Mouse (Mus musculus) lung, postnatal 0 days (tissue): ENCODE data around the gene Casp3.

ENCODE experiments used
- CTCF ChIP-seq: IDR thresholded peaks from 2 replicates; pipeline ENCODE4 v1.5.1; 2016; ENCODE audit warnings: antibody characterized with exemption, mild to moderate bottlenecking
- EP300 ChIP-seq: IDR thresholded peaks from 2 replicates; pipeline ENCODE4 v1.6.1; 2016; ENCODE audit warnings: antibody characterized with exemption, mild to moderate bottlenecking, control low read depth

GRCm38 (mm10) chr8:46573446-46573845 lies 43.6 kb upstream of the Casp3 start:
- TF ChIP-seq CTCF, result no peak
- TF ChIP-seq EP300, result no peak
